Mouse (Mus musculus) left cerebral cortex, adult 2 months (tissue): ENCODE results near the gene Cacng6. TPM values are rescaled to one million over a fixed set of nuclear protein-coding genes. Genes with fewer than 3 reads are reported as not detected.

Experiments
- DNase-seq, 2 experiments: peaks; one replicate each; pipeline ENCODE4 v3.0.0; 2021 to 2022; ENCODE audit warnings: low spot score in 2 of 2, mixed read lengths in 1 of 2; ENCODE audit errors: extremely low spot score in 1 of 2
- H3K27ac ChIP-seq: fragments of 200-600 bp; 2 replicates; pipeline ENCODE4 v1.8.1; 2022
- H3K4me3 ChIP-seq: fragments of 200-600 bp; 2 replicates; pipeline ENCODE4 v1.8.1; 2022
- CTCF ChIP-seq: fragments of 200-600 bp; IDR thresholded peaks from 2 replicates; pipeline ENCODE4 v1.8.1; 2022; ENCODE audit warnings: antibody characterized with exemption, mild to moderate bottlenecking, moderate library complexity
- intact Hi-C: fragments of 180-260 bp; cut with DNase I; formaldehyde crosslinking; loops from one replicate; pipeline ENCODE4 v1.15.1; 2025
- long read RNA-seq, 2 experiments: library from polyadenylated mRNA; stranded (forward); transcript quantifications; one replicate each; pipeline ENCODE4 v2.0.0; 2021; ENCODE audit warnings: borderline mapping rate in 2 of 2
- total RNA-seq, 2 experiments: library from RNA; stranded (reverse); gene quantifications; 2 replicates each; pipeline ENCODE4 v1.2.3; 2021

Cacng6 gene
- total RNA-seq = 1 to 10 TPM; 1.2 TPM
- long read RNA-seq, experiment 1, partial matches to known transcripts = 0 of 2 reads
- long read RNA-seq, experiment 1, other reads (novel, unspliced or antisense) = 0 of 2 reads
- long read RNA-seq, experiment 2, partial matches to known transcripts = 0 of 5 reads
- long read RNA-seq, experiment 2, other reads (novel, unspliced or antisense) = 0 of 5 reads

DNA sequence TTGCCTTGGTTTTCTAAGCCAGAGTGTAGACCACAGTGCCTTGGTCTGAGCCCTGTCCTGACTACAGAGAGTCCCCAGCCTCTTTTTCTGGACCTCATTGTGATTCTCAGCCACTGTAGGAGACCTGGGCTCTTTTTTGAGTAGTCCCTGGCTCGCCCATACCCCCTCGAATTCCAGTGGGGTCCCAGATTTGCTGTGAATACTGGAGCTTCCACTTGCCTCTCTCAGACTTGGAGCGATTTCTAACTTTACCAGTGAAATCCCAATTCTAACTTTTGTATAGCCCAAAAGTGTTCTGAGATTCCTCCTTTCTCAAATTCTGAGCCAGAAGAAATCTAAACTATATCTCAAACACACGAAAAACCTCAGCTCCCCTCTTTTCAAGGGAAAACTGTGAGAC lies at the start of gene Cacng6:
Gene Cacng6 (plus strand): TSS at position 301 of the 400 bp plus-strand sequence.
- no peak for TF ChIP-seq CTCF
- H3K4me3 ChIP-seq = peak within 1 kb of the TSS; percentile 36
- DNase-seq = no peak
- intact Hi-C loops = no loop called here
- H3K27ac ChIP-seq = peak within 1 kb of the TSS; percentile 5; the same call in 1 of the 2 replicates

DNA sequence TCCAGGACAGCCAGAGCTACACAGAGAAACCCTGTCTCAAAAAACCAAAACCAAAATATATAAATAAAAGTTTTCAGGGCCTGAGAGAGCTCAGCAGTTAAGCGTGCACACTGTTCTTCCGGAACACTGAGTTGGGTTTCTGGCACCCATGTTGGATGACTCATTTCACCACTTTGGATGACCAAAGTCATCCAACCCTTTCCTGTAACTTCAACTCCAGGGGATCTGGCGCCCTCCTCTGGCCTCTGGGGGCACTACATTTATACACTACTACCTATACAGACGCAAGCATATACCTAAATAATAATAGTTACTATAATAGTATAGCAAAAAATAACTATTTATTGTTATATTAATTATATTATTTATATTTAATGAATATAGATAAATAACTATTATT lies 47.2 kb upstream of the Cacng6 start:
- intact Hi-C loops = loop anchor here (5.0 kb wide), 1 partner anchor 45 kb away; the partner anchor contains the start of gene Cacng7
- Histone ChIP-seq H3K27ac (no peak overlapping the region), H3K4me3 (no peak overlapping the region)
- TF ChIP-seq CTCF = peak; percentile 65
- DNase-seq = peak in 1 of 2 experiments; percentile 58

DNA sequence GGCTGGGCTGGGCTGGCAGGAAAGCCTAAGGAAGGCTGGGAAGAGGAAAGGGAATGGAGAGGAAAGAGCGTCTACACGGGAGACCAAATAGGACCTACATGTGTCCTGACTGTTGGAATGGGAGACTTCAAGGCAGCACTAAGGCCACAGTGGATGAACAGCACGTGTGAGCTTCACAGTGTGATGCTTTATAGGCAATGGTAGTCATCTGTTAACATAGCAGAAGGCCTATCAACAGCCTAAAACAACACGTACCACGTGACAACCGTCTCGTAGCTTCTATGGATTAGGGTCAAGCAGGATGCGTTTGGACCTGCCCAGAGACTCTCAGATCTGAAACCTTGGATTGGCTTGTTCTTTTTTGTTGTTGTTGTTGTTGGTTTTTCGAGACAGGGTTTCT lies 41.9 kb upstream of the Cacng6 start:
- no peak for TF ChIP-seq CTCF
- no peak for DNase-seq
- H3K27ac ChIP-seq = no peak overlapping the region
- no peak overlapping the region for H3K4me3 ChIP-seq
- intact Hi-C loops = no loop called here

DNA sequence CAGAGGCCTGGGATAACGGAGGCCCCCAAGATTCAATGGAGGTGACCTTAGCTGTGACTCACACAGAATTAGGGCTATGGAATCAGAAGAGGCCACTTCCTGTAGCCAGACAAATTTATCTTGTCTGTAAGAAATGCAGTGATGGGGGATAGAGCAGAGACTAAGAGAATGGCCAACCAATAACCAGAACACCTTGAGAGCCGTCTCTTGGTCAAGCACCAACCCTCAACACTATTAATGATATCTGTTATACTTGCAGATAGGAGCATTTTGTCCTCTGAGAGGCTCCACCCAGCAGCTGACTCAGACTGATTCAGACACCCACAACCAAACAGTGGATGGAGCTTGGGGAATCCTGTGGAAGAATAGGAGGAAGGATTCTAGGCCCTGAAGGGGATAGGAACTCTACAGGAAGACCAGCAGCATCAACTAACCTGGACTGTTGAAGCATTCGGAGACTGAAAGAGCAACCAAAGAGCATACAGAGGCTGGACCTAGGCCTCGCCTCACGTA lies 39.1 kb upstream of the Cacng6 start:
- H3K27ac ChIP-seq = 0 out of 2 replicates have a peak overlapping the region, but pooled peaks have one; percentile 28
- no peak for DNase-seq
- H3K4me3 ChIP-seq = no peak overlapping the region
- intact Hi-C loops = no loop called here
- TF ChIP-seq CTCF = no peak

DNA sequence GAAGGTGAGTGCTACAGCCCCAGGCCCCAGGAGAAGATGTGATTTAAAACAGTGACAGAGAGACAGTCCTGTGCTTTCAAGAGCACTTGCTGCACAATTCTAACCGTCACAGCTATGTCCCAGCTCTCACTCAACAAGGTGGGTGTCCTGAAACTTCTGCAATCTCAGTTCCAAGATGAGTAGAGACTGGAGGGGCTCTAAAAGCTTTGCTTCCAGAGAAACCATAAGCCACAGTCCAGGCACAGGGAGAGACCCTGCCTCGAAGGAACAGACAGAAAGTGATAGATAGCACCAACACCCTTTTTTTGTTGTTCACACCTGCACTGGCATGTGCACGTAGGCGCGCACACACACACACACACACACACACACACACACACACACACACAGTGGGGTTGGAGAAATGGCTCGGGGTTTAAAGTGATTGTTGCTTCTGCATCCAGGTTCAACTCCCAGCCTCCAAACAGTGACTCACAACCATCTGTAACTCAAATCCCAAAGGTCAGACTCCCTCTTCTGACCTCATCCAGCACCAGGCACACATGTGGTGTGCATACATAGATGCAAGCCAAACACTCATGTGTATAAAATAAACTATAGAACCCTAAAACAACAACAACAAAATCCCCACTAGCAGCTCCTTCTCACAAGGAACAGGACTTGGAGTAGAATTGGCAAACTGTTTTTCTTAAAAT lies 37.8 kb upstream of the Cacng6 start:
- intact Hi-C loops = no loop called here
- Histone ChIP-seq H3K4me3 (no peak overlapping the region), H3K27ac (no peak overlapping the region)
- no peak for TF ChIP-seq CTCF
- no peak for DNase-seq

DNA sequence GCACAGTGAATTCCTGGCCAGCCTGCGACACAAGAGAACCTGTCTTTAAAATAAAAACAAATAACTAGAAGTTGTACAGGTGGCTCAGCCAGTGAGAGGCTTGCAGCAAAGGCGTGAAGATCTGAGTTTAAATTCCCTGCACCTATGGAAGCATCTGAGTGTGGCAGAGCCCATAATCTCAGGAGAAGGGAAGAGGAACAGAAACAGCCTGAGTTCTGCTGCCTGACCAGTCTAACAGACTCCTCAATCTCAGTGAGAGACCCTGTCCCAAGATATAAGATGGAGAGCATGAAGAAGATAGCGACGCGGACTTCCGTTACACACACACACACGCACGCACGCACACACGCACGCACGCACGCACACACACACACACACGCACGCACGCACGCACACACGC lies 36.2 kb upstream of the Cacng6 start:
- Histone ChIP-seq H3K27ac (no peak overlapping the region), H3K4me3 (no peak overlapping the region)
- intact Hi-C loops = no loop called here
- no peak for DNase-seq
- TF ChIP-seq CTCF = no peak

DNA sequence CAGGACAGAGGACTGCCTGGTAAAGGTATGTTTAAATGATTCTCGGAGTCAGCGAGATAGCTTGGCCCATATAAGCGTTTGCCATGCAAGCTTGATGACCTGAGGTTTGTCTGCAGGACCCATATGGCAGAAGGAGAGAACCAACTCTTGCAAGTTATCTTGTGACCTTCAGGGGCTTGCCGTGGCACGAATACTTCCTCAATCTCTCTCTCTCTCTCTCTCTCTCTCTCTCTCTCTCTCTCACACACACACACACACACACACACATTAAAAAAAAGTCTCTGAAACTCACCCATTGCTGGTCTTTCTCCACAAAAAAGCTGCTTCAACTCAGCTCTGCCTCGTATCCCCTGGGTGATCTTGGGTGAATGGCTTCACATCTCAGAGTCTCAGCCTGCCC lies 35.1 kb upstream of the Cacng6 start:
- no peak for TF ChIP-seq CTCF
- Histone ChIP-seq H3K27ac (no peak overlapping the region), H3K4me3 (peak overlapping the region; percentile 56)
- DNase-seq = no peak
- intact Hi-C loops = no loop called here

DNA sequence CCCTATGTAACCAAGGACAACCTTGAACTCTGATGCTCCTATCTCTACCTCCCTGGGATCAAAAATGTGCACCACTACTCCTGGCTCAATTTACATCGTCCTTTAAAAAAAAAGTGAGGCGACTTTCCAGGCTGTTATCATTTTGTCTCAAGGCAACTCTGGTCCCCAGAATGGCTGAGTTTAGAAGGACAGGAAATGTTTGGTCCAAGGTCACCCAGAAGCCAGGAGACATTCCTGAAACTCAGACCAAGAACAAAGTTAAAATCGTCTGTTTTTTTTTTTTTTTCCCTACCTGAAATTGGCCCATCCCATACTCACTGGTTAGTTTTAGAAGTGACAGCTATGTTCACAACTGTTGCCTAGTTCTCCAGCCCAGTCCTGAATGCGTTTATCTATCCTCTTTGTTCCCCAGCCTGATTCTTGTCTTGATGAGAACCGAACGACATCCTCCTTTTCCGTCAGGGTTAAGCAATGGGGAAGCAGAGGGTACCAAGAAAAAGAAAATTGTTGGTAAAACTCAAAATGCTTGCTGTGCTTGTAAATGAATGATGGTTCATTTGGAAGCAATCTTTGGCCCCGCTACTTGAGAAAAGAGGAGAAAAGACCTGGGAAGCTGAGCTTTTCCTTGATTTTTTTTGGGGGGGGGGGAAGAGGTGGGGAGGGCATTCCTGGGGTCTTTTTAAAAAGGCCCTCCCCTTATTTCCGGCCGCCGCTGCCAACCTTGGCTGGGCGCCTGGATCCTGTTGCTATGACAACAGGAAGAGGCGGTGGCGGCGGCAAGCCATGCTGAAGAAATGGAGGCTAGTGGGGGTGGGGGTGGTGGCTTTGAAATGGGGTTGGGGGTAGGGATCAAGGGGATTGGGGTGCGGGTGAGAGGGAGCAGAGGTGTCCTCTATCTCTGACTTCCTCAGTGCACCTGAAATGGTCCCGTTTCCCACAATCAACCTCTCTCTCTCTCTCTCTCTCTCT lies 34.3 kb upstream of the Cacng6 start:
- no peak for TF ChIP-seq CTCF
- DNase-seq = peak; percentile 83 to 87
- H3K27ac ChIP-seq = peak overlapping the region; percentile 90
- H3K4me3 ChIP-seq = peak overlapping the region; percentile 56
- intact Hi-C loops = loop anchor here (5.0 kb wide), 2 partner anchors 57 to 63 kb away; partner anchors contain the start of gene Cacng7

DNA sequence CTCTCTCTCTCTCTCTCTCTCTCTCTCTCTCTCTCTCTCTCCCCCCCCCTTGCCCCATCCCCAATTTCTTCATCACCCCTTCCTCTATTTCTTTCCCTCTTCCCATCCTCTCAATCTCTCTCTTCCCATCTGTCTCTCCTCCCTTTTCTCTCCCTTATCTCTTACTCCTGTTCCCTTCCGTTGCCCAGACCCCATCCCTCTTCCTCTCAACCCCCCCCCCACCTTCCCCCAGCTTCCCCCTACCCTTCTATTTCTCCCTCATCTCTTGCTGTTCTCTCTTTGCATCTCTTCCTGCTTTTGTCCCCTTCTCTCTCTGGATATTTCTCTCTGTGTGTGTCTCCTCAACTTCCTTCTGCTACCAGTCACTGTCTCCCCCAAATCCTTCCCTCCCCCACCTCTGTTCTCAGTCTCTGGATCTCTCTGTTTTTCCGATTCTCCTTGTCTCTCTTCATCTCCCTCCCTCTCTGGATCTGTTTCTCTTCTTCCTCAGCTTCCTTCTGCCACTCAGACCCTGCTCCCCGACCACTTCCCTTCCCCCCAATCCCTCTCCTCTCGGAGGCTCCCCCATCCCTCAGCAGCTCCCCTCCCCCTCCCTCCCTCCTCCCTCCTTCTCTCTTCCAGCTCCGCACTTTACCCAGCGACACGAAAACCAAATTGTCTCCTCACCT lies 33.4 kb upstream of the Cacng6 start, which contains the start of gene Cacng8:
Gene Cacng8 (plus strand): TSS at position 271 of the 668 bp plus-strand sequence.
- Histone ChIP-seq H3K27ac (peak within 1 kb of the TSS; percentile 90), H3K4me3 (peak within 1 kb of the TSS; percentile 56)
- no peak for TF ChIP-seq CTCF
- intact Hi-C loops = loop anchor here (5.0 kb wide), 2 partner anchors 58 to 62 kb away; partner anchors contain the start of gene Cacng7
- DNase-seq = peak in 1 of 2 experiments; percentile 44

DNA sequence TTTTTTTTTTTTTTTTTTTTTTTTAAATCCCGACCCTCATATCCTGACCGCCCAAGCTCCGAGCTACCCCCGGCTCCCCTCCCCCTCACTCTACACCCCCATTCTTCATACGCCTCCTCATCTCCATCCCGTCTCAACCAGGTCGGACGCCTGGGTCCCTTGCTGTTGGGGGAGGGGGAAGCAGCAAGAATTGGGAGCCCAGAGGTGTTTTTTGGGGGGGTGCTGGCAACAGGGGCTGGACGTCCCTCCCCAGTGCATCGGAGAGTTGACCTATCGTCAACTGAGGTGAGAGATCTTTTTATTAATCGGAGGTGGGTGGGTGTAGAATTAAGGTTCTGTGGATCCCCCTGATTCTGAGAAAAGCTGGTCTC lies 32.9 kb upstream of the Cacng6 start:
- no peak for TF ChIP-seq CTCF
- intact Hi-C loops = loop anchor here (5.0 kb wide), 2 partner anchors 59 to 61 kb away; partner anchors contain the start of gene Cacng7
- DNase-seq = no peak
- Histone ChIP-seq H3K4me3 (peak overlapping the region; percentile 56), H3K27ac (peak overlapping the region; percentile 90)

DNA sequence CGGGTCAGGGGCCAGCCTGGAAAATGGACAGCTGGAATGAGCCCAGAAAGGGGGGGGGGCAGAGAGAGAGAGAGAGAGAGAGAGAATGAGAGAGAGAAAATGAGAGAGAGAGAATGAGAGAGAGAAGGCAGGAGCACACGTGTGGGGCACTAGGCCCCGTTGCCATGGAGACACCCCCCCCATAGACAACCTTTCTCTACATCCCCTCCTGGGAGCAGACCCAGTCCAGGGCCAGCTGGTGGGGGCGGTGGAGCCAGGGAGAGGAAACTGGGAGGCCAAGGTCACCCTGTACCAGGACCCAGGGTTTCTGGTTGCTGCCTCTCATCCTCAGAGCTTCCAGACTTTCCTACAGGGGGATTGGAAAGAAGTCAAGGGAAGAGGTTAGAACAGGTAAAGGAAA lies 32.2 kb upstream of the Cacng6 start:
- no peak for TF ChIP-seq CTCF
- Histone ChIP-seq H3K4me3 (peak overlapping the region; percentile 56), H3K27ac (peak overlapping the region; percentile 90)
- intact Hi-C loops = loop anchor here (5.0 kb wide), 2 partner anchors 60 kb away; partner anchors contain the start of gene Cacng7
- DNase-seq = peak in 1 of 2 experiments; percentile 55
